Mouse (Mus musculus) E14TG2a.4 (cell line): ENCODE measurements around the gene Cmip.

Source experiments
- CTCF ChIP-seq: conservative IDR thresholded peaks from 2 replicates; pipeline ENCODE4 v1.5.1; 2014; ENCODE audit warnings: low read length
- NANOG ChIP-seq: IDR thresholded peaks from 2 replicates; pipeline ENCODE4 v1.6.1; 2014; ENCODE audit warnings: borderline replicate concordance, low read length, mixed read lengths
- POU5F1 ChIP-seq: IDR thresholded peaks from 2 replicates; pipeline ENCODE4 v1.6.1; 2014; ENCODE audit warnings: low read length, borderline replicate concordance

DNA sequence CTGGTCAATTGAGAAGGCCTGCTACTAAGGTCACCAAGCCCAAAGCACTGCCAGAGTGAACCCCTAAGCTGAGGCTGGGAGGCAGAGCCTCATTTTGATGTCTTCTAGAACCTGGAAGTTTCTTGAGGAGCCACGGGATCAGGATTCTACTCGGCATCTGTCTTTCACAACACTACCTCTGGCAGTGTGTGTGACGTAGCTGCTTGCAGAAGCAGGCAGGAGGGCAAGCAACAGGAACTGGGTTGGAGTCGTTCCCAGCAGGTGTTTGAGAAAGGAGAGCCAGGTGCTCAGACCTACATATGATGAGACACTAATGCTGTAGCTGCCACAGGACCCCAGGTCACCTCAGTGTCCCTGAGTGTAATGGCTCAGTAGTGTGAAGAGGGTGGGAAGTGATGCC lies 140.0 kb downstream of the Cmip start:
- no peak for TF ChIP-seq CTCF
- no peak for TF ChIP-seq NANOG
- TF ChIP-seq POU5F1, result no peak
